Mouse (Mus musculus) kidney, embryonic 16.5 days (tissue): Measurements from ENCODE around the gene Marc2. TPM values are rescaled to one million over a fixed set of nuclear protein-coding genes. Genes with fewer than 3 reads are reported as not detected.

ENCODE experiments used
- ATAC-seq: fragments of 200-750 bp; cut with Nextera tagmentation; 2 replicates; pipeline ENCODE4 v1.8.0; 2017; ENCODE audit warnings: moderate TSS enrichment; ENCODE audit not compliant: low FRiP score, low TSS enrichment
- H3K27ac ChIP-seq: fragments of 300-500 bp; sonication (generic); 2 replicates; pipeline ENCODE4 v1.5.1; 2014; ENCODE audit warnings: low read length
- H3K27me3 ChIP-seq: fragments of 300-500 bp; sonication (generic); 2 replicates; pipeline ENCODE4 v1.6.1; 2014; ENCODE audit warnings: low read length, control low read depth, mixed read lengths; ENCODE audit not compliant: insufficient read depth
- H3K36me3 ChIP-seq: fragments of 300-500 bp; sonication (generic); 2 replicates; pipeline ENCODE4 v1.6.1; 2014; ENCODE audit warnings: low read length, control low read depth, mixed read lengths; ENCODE audit not compliant: insufficient read depth
- H3K4me1 ChIP-seq: fragments of 300-500 bp; sonication (generic); 2 replicates; pipeline ENCODE4 v1.6.1; 2014; ENCODE audit warnings: low read length, control low read depth, mixed read lengths; ENCODE audit not compliant: insufficient read depth
- H3K4me2 ChIP-seq: fragments of 300-500 bp; sonication (generic); replicated peaks from 2 replicates; pipeline ENCODE4 v1.6.1; 2014; ENCODE audit warnings: low read depth, low read length
- H3K4me3 ChIP-seq: fragments of 300-500 bp; sonication (generic); 2 replicates; pipeline ENCODE4 v1.5.1; 2014; ENCODE audit warnings: mild to moderate bottlenecking, low read length
- H3K9ac ChIP-seq: fragments of 300-500 bp; sonication (generic); replicated peaks from 2 replicates; pipeline ENCODE4 v1.6.1; 2014; ENCODE audit warnings: low read length
- H3K9me3 ChIP-seq: fragments of 300-500 bp; sonication (generic); 2 replicates; pipeline ENCODE4 v1.6.1; 2016; ENCODE audit warnings: low read length, control low read depth
- WGBS: fragments of 180-500 bp; shearing (Covaris S2); extraction: QIAGEN DNeasy Blood & Tissue Kit; methylation state at CpG from one replicate; pipeline ENCODE4 v1.1.7; 2014; 5-methylcytosine and 5-hydroxymethylcytosine counted together
- polyA plus RNA-seq: library from polyadenylated mRNA; unstranded; fragments of >200 nt; fragmentation: Nextera tagmentation; extraction: Ambion mirVana; gene quantifications from 2 replicates; pipeline ENCODE4 v1.2.1, GENCODE M21; 2015

The Marc2 gene
- polyA plus RNA-seq, 1 experiment from 2014 or later = 228 TPM

DNA sequence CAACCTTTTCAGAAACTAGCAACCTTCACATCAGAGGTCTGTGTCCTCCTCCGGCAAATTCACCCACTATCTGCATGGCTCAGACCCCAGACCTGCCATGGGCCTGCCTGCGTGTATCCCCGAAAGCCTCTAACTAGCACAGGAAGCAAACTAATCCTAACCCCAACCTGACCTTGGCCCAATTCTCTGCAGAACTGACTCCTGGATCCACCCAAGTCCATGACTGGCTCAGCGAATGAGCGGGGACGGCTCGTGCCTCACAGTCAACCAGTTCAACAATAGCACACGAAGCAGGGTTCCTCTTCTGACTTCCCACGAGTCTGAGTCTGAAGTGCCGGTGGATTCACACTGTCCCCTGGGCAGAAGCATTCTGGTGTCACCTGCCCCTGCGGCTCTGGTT is 27.7 kb upstream of the Marc2 start:
- no peak for ATAC-seq
- no peak overlapping the region for H3K4me2 ChIP-seq
- no peak overlapping the region for H3K27ac ChIP-seq
- H3K27me3 ChIP-seq = no peaks in the 10 kb centered on the region
- no peaks in the 10 kb centered on the region for H3K36me3 ChIP-seq
- no peak overlapping the region for H3K4me3 ChIP-seq
- no peak overlapping the region for H3K9ac ChIP-seq
- peaks cover 24% of the 10 kb centered on the region for H3K4me1 ChIP-seq
- 84% methylated on average over 11 of the region's 11 CpGs for WGBS
- no peaks in the 10 kb centered on the region for H3K9me3 ChIP-seq

DNA sequence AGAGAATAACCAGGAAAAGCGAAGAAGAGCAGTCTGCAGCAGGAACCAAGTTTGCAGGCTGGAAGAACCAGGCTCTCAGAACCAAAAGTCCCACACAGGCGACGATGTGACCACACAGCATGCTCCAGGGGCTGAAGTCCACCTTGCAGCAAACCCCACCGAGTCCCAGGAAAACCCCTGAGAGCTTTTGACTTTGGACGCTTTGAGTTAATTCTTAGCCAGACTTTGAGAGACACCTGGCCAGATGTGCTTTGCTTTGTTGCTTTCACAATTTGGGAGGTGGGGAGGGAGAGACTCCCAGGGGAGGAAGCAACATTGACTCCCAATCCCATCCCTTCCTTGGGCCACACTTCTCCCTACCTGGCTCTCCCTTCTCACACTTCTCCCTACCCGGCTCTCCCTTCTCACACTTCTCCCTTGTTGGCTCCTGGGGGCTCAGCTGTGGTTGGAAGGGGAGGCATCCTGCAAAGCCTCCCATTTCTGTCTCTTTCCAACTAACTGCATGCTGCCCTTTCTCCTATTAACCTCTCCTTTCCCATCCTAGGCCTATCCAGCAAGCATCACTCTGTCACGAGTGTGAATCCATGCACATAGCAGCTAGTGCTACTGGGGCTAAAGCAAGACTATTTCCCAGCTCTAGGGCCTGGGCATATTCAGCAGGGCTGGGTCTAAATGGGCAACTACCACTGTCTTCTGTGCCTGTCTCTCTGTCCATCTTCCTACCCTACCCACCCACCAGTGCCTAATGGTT is 26.0 kb upstream of the Marc2 start:
- Histone ChIP-seq H3K4me2 (no peak overlapping the region), H3K27ac (peak overlapping the region; percentile 92), H3K4me3 (no peak overlapping the region), H3K27me3 (no peaks in the 10 kb centered on the region), H3K9me3 (no peaks in the 10 kb centered on the region), H3K36me3 (no peaks in the 10 kb centered on the region), H3K4me1 (peaks cover 24% of the 10 kb centered on the region), H3K9ac (no peak overlapping the region)
- peak; percentile 50 for ATAC-seq
- WGBS = 63% methylated on average over 7 of the region's 7 CpGs

DNA sequence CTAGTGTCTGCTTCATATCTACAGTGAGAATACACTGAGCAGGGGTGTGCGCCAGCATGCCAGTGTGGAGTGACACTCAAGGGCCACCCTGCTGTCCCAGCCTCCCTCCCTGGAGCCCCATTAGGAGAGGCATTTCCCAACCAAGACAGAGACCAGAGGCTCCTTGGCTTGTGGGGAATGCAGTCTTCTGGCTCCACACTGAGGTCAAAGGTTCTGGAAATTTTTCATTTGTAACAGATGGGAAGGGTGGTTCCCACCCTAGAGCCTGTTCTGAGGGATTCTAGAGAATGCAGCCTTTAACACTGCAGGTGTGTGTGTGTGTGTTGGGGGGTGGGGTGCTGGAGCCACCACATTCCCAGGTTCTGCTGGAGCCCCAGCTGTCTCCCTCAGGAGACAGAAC is 25.3 kb upstream of the Marc2 start:
- H3K9me3 ChIP-seq = no peaks in the 10 kb centered on the region
- H3K4me2 ChIP-seq = no peak overlapping the region
- H3K4me1 ChIP-seq = peaks cover 24% of the 10 kb centered on the region
- H3K9ac ChIP-seq = no peak overlapping the region
- no peaks in the 10 kb centered on the region for H3K36me3 ChIP-seq
- ATAC-seq = peak; percentile 69
- peak overlapping the region; percentile 92 for H3K27ac ChIP-seq
- no peaks in the 10 kb centered on the region for H3K27me3 ChIP-seq
- 88% methylated on average over 1 of the region's 1 CpGs for WGBS
- no peak overlapping the region for H3K4me3 ChIP-seq

GRCm38 (mm10) chr1:184870646-184871385 is 24.6 kb upstream of the Marc2 start:
- Histone ChIP-seq H3K4me3 (no peak overlapping the region), H3K36me3 (no peaks in the 10 kb centered on the region), H3K4me2 (no peak overlapping the region), H3K27me3 (no peaks in the 10 kb centered on the region), H3K9me3 (no peaks in the 10 kb centered on the region), H3K4me1 (peaks cover 24% of the 10 kb centered on the region), H3K9ac (no peak overlapping the region), H3K27ac (peak overlapping the region; percentile 92)
- WGBS = 73% methylated on average over 11 of the region's 11 CpGs
- ATAC-seq = no peak

DNA sequence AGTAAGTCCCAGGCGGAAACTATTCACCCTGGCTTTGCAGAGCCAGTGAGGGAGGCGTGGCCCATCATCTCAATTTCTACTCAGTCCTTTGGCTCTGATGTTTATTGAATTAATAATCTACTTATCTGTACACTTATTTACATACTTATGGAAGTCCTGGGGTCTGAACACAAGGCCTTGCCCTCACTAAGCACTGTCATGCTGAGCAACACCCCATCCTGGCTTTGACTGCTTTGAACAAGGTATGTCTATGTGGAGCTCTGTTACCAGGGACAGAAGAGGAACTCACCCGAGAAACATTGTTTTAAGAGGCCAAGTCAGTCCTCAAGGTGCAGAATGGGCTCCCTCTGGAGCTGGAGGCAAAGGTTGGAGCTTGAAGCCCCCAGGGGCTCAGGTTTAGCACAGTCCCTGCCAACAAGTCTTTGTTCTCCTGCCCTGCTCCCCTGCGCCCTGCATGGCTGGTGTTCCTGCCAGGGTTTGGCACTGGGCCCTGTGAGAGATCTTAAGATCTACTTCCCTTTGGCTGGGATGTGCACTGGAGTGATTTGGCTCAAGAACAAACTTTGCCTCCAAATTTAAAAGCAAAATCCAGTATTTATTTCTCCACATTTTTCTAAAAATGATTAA is 23.8 kb upstream of the Marc2 start:
- no peaks in the 10 kb centered on the region for H3K27me3 ChIP-seq
- ATAC-seq = no peak
- 74% methylated on average over 4 of the region's 4 CpGs for WGBS
- H3K27ac ChIP-seq = peak overlapping the region; percentile 69
- no peak overlapping the region for H3K4me2 ChIP-seq
- no peaks in the 10 kb centered on the region for H3K36me3 ChIP-seq
- no peak overlapping the region for H3K9ac ChIP-seq
- H3K4me3 ChIP-seq = no peak overlapping the region
- no peaks in the 10 kb centered on the region for H3K9me3 ChIP-seq
- peaks cover 24% of the 10 kb centered on the region for H3K4me1 ChIP-seq

DNA sequence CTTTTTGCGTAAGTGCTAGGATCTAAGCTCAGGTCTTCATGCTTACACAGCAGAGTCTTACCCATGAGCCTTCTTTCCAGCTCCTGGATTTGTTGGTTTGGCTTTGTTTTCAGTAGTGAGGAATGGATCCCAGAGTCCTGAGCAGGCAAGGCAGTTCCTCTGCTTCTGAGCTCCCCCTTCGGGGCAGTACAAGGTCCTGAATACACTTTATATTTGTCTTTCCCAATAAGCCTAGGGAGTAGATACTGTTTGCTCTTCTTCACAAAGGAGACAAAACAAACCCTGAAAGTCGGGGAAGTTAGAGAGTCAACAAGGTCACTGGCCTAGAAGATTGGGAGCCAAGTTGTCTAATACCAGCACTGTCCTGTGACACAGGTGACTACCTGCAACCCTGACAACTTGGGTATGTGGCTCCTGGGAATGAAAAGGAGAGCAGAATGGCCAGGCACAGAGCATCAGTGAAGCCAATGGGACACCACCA is 21.4 kb upstream of the Marc2 start:
- Histone ChIP-seq H3K36me3 (no peaks in the 10 kb centered on the region), H3K4me2 (no peak overlapping the region), H3K4me1 (peaks cover 34% of the 10 kb centered on the region), H3K27ac (no peak overlapping the region), H3K27me3 (no peaks in the 10 kb centered on the region), H3K4me3 (no peak overlapping the region), H3K9ac (no peak overlapping the region), H3K9me3 (no peaks in the 10 kb centered on the region)
- 80% methylated on average over 3 of the region's 3 CpGs for WGBS
- ATAC-seq = no peak

DNA sequence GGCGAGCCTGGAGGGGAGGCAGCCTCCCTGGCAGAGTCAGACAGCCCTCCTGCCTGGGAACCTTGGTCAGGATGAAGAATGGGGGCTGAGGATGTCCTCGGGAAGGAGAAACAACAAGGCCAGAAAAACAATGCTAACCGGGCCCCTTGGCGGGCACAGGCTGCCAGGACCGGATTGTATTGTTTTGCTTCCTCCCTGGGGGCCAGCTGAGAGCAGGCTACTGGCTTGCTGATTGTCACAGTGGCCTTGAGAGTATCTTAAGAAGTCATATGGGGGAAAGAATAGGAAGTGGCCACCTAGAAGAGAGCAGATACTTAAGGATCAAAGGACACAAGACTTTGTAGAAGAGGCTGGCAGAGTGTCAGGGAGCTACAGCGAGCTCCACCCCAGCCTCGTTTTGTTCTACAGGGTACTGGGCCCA is 18.1 kb upstream of the Marc2 start:
- peak; percentile 28; the same call in 1 of the 2 replicates for ATAC-seq
- WGBS = 31% methylated on average over 7 of the region's 7 CpGs

DNA sequence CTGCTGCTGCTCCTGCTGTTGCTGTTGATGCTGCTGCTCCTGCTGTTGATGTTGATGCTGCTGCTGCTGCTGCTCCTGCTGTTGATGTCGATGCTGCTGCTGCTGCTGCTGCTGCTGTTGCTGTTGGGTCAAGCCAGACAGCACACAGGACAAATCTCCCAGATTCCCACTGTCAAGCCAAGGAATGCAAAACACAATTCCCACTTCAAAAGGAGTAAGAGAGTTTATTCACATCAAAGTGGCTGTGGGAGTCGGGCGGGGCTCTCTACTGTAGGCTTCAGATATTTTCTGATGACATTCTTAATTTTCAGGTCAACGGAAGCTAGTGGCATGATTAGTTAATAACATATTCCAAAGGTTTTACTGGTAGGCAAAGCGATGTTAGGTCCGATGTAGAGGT is 16.4 kb upstream of the Marc2 start:
- H3K9me3 ChIP-seq = no peaks in the 10 kb centered on the region
- no peaks in the 10 kb centered on the region for H3K36me3 ChIP-seq
- H3K27me3 ChIP-seq = no peaks in the 10 kb centered on the region
- H3K4me1 ChIP-seq = peaks cover 15% of the 10 kb centered on the region; the same call in 1 of the 2 replicates
- H3K4me2 ChIP-seq = no peak overlapping the region
- H3K4me3 ChIP-seq = no peak overlapping the region
- 86% methylated on average over 6 of the region's 6 CpGs for WGBS
- no peak for ATAC-seq
- no peak overlapping the region for H3K9ac ChIP-seq
- no peak overlapping the region for H3K27ac ChIP-seq

More for the DNA sequence above, 18.1 kb upstream of the Marc2 start:
- no peaks in the 10 kb centered on the region for H3K27me3 ChIP-seq
- H3K9me3 ChIP-seq = no peaks in the 10 kb centered on the region
- no peaks in the 10 kb centered on the region for H3K36me3 ChIP-seq
- no peak overlapping the region for H3K4me2 ChIP-seq
- H3K27ac ChIP-seq = peak overlapping the region; percentile 58
- H3K4me1 ChIP-seq = peaks cover 19% of the 10 kb centered on the region; the same call in 1 of the 2 replicates
- H3K9ac ChIP-seq = no peak overlapping the region
- no peak overlapping the region for H3K4me3 ChIP-seq

DNA sequence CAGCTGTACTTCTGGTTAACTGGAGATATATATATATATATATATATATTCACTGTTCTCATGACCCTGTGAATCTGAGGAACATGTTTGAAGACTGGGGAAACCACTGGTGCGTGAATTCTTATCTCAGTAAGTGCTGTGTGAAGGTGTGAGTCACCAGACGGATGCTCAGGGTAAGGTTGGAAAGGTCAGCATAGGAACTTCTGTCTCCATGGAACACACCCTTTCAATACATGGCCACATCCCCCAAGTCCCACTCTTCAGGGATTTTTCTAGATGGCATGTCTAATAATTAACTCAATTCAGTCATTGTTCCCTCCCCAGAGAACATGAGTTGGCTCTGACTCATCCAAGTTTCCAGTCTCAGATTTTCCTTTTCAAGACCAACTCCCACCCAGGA is 15.3 kb upstream of the Marc2 start:
- no peak for ATAC-seq
- H3K4me3 ChIP-seq = no peak overlapping the region
- no peak overlapping the region for H3K9ac ChIP-seq
- H3K27ac ChIP-seq = no peak overlapping the region
- H3K27me3 ChIP-seq = no peaks in the 10 kb centered on the region
- peaks cover 15% of the 10 kb centered on the region; the same call in 1 of the 2 replicates for H3K4me1 ChIP-seq
- H3K4me2 ChIP-seq = no peak overlapping the region
- H3K36me3 ChIP-seq = no peaks in the 10 kb centered on the region
- no peaks in the 10 kb centered on the region for H3K9me3 ChIP-seq
- WGBS = 59% methylated on average over 2 of the region's 2 CpGs
